Mouse (Mus musculus) adrenal gland (tissue): ENCODE measurements around the gene Rpap3.

ENCODE experiments used
- intact Hi-C: fragments of 180-260 bp; cut with DNase I; formaldehyde crosslinking; loops from one replicate; pipeline ENCODE4 v1.15.1; 2025
- long read RNA-seq, 2 experiments: library from polyadenylated mRNA; unstranded; transcript quantifications; one replicate each; pipeline ENCODE4 v2.0.0; 2020; ENCODE audit warnings: borderline replicate concordance in 1 of 2; ENCODE audit not compliant: insufficient replicate concordance in 1 of 2

Rpap3 gene
- long read RNA-seq, experiment 1, transcript Rpap3-201 (17 exons, 2,271 nt), result major isoform, 13 of 20 reads
- long read RNA-seq, experiment 1, partial matches to known transcripts, result 6 of 20 reads
- long read RNA-seq, experiment 1, other reads (novel, unspliced or antisense), result 1 of 20 reads
- long read RNA-seq, experiment 2, transcript Rpap3-201 (17 exons, 2,271 nt), result major isoform, 18 of 31 reads
- long read RNA-seq, experiment 2, partial matches to known transcripts, result 8 of 31 reads
- long read RNA-seq, experiment 2, other reads (novel, unspliced or antisense), result 5 of 31 reads

DNA sequence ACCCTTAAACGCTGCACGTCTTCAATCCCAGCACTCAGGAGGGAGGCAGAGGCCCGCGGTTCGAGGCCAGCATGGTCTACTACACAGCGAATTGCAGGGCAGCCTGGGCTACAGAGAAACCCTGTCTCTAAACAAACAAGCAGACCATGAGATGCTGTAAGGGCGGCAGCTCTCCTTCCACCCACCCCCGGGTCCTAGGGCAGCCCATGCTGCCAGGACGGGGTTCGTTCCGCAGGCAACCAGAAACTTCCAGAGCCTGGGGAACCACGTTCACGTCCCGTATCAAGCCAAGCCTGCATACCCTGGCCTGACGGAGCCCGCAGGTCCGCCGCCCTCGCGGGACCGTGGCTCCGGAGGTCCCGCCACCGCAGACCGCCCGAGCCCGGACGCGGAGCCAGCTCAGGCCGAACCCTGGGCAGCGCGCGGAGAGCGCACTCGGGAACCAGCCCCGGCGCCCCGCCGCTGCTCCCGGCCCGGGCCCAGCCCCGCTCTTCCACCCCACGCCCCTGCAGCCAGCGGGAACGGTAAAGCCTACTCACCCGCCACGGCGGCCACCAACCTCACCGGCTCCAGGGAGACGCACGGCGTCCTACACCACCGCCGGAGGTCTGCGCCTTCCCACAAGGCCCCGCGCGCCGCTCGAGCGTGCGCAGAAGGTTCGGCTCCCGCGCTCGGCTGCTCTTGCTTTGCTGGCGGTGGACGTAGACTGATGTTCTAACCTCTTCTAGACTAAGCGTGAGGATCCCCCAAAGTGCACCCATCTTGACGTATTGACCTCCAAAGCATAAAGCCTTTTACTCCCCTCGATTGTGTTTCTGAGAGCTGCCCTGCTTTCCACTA is at the start of gene Rpap3:
Rpap3 (minus strand) TSS at position 615 of the 840 bp plus-strand sequence.
- intact Hi-C loops, result no loop called here

DNA sequence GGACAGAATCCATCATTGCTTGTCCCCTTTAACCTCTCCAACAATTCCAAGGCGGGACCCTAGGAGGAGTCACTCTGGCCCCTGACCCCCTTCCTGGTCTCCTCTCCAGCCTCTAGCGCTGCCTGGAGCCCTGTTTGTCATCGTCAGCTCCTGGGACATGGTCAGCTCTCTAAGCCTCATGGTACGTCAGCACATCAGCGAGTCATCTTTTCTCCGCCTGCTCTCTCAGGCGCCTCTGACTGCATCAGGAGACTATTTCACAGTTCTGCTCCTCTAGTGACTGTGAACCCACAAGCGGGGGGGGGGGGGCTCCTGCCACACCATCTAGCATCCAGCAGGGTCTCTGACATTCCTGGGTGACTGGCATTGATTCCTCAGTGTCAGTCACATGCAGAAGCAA is 49.7 kb upstream of the Rpap3 start:
- intact Hi-C loops, result no loop called here

DNA sequence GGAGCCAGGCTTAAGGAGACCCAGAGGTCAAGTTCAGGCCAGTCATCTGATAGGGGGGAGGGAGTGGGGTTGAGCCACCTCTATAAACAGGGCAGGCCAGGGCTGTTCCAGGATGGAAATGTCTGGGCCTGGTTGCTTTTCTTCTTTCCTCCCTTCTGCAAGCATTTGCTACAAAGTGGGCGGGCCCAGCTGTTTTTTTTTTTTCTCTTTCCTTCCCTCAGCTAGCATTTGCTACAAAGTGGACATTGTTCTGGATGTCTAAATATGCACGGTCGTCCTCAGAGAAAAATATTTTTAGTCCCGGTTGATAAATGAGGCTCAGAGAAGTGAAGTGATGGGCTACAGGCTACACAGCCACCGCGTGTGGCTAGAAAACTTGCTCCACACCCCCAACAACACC is 48.9 kb upstream of the Rpap3 start:
- intact Hi-C loops, result no loop called here

DNA sequence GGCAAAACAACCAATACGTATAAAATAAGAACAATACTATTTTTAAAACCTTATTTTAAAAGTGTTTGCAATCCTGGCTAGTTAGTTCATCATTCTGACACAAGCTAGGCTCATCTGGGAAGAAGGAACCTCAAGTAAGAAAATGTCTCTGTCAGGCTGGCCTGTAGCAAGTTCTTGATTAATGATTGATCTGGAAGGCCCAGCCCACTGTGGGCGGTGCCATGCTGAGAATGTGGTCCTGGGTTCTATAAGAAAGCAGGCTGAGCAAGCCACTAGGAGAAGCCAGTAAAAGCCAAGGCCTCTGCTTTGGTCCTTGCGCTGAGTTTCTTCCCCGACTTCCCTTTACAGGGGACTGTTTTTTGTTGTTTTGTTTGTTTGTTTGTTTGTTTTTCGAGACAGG is 46.9 kb upstream of the Rpap3 start:
- intact Hi-C loops, result no loop called here

DNA sequence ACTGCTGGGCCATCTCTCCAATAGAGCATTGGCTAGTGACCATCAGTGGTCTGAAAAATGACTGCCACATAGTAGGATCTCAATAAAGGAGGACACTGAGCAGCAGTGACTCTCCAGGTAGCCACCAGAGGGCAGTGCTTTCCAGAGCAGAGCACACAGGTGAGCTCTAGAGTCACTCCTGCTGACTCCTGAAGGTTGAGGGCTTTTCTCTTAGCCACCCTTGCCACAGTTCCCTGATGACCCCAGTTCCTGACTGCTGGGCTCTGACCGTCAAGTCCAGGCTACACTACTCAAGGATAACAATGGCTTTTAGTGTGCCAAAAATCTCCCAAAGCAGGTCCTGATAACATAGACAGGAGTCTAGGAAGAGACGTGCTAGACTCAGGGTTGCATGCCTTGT is 46.1 kb upstream of the Rpap3 start:
- intact Hi-C loops, result no loop called here

DNA sequence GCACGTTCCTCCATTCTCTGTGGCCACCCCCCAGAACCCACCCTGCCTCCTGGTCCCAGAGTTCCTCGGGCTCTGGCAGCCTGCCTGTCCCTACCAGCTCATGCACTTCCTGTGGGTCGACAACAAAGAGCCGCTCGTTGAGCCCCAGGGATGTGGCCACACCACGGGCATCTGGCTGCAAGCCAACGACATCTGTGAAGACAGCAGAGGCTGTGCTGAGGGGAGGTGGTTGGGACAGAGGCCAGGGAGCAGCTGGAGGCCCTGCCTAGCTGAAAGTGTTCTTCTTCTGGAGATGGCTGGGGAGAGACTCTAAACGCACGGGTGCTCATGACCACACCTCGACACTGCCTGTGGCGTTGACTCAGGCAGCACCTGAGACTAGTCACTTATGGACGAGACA is 45.1 kb upstream of the Rpap3 start:
- intact Hi-C loops, result no loop called here

DNA sequence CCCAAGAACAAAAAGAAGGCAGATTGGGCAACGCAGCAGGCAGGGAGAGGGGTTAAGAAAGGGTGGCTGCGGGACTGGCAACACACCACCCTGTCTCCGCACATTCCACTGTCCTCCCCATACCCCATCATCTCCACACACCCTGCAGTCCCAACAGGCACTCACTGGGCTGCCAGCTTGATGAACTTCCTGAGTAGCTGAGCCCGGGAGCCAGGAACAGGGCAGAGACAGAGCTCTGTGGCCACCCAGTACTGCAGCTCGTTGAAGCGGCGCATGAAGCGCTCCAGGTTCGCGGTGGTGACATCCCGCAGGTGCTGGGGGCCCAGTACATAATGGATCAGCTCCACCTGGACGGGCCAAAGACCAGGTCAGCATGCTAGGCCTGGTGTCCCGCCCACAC is 44.2 kb upstream of the Rpap3 start:
- intact Hi-C loops, result no loop called here

DNA sequence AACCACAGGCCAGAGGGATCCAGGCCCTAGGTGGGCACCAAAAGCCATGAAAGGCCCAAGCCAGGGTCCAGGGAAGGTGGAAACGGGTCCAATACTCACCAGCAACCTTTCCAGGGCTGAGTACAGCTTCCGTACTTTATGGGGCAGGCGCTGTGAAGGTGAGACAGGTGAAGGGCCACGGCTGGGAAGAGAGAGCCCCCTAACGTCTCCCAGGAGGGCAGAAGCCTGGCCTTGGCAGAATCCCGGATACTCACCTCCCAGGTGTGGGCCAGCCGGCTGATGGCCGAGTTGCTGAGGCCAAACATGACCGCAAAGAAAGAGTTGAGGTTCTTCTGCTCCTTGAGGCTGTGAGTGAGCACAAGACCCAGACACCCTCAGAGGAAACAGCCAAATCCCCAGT is 43.8 kb upstream of the Rpap3 start:
- intact Hi-C loops, result no loop called here

DNA sequence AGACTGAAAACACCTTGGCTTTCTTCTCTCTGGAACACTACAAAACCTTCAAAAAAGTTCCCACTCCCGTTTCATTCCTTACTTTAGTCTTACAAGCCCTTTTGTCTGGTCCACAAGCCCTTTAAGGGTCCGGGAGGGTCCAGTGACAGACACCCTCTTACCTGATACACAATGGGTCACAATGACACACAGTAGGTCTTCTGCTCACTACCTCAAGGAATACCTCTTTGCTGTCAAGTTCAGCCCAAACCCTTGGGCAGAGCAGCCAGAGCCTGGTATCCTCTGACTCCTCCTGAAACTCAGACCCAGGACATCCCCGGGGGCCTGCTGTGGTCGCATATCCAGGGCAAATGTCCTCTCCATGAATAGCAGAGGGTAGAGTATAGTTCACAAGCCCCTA is 43.3 kb upstream of the Rpap3 start:
- intact Hi-C loops, result no loop called here

DNA sequence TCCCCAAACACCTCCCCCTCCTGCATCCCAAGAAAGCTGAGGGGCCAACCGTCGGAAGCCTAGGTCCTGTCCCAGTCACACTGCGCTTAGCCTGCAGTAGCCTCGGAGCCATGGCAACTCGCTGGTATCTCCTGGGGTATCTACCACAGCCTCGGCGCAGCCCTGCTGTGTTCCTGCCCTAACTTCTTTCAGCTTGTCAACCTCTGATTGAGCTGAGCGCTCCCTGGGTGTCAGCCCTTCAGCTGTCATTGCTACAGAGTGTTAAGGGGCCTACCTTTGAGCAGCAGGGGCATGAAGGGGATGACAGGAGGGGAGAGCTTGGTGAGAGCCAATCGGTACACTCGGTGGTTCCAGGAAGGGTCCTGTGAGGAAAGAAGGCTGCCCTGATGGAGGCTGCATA is 42.7 kb upstream of the Rpap3 start:
- intact Hi-C loops, result no loop called here

DNA sequence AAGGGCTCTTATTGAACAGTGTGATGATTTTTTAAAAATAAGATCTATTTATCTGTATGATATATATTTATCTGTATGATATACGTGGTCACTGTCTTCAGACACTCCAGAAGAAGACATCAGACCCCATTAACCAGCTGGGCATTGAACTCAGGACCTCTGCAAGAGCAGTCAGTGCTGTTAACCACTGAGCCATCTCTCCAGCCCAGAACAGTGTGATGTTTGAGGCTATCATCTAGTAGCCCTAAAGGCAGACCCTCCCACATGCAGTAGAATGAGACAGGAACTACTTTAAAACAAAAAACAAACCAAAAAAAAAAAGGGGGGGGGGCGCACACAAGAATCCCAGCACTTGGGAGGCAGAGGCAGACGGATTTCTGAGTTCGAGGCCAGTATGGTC is 41.9 kb upstream of the Rpap3 start:
- intact Hi-C loops, result no loop called here

DNA sequence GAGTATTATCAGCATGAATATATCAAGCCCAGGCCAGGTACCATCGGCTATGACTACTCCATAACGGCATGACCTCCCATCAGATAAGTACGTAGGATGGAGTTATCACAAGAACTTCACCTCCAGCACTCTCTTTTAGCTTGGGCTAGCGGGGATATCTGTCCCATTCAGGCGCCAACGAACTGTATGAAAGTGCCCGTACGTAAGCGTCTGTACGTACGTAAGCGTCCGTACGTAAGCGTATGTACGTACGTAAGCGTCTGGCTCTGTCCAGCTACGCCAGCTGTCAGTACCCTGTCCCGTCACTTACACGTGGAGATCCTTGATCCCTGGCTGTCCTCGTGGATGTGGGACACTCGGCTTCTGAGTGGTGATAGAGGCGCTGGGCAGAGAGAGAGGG is 41.1 kb upstream of the Rpap3 start:
- intact Hi-C loops, result no loop called here

DNA sequence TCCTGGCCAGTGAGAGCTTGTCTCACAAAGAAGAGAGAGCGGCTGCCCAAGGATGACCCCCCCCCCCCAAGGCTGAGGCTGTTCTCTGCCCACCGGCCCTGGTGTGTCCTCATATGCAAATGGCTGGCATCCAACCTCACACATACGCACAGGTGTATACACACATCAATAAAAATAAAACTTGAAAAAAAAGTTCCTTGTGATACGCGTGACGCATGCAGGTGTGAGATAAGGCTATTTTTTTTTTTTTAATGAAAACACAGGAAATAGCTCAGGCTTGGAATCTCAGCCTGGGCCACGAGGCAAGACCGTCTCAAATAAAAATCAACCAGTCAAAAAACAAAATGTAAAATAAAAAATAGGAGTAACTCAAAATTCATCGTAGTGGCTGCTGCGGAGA is 40.7 kb upstream of the Rpap3 start:
- intact Hi-C loops, result no loop called here

DNA sequence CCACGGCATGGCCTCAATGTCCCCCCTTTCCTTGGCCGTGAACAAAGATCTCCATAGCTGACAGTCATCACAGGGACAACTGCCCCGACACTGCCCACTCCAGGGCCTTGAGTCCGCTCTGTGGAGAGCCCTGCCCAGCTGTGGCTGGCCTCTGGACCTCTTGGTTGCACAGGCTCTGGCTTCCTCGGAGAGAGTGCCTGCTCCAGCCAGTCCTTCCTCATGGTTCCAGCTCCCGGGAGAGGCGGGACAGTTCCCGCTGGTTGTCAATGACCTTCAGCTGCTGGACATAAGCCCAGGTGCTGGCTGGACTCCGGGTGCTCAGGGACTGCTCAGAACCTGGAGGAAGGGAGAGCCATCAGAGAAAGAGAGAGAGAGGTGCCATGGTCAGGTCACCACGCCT is 39.7 kb upstream of the Rpap3 start:
- intact Hi-C loops, result no loop called here

DNA sequence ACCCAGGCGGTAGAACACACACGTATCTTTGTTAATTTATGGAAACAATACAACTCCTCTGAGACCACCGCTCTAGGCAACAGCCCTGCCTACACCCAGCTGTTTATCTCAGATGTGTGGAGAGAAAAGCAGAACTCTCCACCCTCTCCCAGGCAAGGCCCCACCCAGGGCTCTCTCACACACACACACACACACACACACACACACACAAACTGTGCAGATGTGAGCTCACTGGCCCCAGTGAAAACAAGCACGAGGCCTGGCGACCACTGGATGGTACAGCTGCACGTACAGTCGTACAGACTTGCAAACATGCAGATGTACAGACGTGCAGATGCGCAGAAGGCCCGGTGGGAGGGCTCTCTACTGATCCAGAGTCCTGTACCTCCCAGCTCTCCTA is 39.3 kb upstream of the Rpap3 start:
- intact Hi-C loops, result no loop called here

DNA sequence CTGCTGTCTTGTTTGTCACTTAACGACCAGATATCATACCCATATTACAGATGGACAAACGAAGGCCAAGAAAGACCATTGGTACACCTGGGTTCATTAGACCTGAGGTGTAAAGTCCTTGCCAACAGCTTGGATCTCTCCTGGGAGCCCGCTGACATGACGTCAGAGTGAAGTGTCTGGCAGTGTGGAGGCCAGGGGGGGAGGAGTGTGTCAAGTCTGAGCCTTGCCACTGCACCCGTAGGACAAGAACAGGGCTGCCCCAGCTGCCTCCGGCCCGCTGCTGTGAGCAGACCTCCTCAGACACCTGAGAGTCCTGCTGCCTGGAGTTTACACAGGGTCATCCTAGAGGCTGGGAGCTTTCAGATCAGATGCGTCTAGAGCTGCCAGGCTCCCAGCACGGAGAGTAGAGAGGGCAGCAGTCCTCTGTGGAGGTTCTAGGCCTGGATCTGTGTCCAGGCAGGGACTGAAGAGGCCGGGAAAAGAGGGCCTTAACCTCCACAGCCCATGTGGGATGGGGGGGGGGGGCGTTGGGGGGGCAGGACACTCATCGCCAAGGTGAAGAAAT is 38.4 kb upstream of the Rpap3 start:
- intact Hi-C loops, result no loop called here

DNA sequence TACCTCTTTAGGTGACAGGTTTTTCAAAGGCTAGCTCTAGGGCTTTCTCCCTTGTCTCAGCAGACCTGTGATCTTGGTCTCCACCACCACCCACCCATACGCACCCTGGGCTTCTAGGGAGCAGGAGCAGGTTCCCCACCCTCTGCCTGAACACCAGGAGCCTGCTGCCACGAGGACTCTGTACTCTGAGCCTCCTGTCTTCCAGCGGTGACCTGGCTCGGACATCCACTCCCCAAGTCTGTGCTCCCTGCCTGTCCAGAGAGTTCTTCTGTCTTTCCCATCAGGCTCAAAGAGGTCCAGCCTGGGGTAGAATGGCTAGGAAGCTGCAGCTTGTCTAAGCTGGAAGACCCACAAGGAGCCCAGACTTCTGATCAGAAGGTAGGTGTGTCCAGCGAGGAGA is 37.6 kb upstream of the Rpap3 start:
- intact Hi-C loops, result no loop called here

DNA sequence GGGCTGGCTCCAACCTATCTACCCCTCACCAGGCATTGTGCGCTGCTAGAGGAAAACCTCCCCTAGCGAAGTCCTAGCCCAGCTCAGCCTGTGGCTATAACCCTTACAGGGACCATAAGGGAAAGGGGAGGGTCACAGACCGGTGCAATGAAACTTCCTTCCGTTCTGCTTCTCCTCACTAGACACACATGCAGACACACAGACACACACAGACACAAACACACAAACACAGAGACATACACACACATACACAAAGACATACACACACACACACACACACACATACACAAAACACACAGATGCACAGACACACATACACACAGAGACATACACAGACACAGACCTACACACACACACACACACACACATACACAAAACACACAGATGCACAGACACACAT is 37.0 kb upstream of the Rpap3 start:
- intact Hi-C loops, result no loop called here

DNA sequence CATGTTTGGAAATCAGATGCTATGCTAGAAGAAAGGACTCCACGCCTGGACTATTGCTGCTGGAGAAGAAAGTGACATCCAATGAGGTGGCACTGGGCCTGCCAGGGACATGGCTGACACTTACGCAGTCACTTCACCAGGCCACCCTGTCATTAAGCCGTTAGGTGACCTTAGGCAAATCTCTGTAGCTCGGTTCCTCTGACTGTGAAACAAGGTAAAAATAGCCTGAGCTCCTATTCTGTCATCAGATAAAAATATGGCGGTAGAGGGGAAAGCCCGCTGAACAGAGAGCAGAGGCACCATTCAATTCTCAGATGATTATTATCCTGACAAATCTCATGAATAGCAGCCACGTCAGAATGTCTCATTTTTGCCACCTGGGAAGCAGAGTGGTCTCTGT is 36.4 kb upstream of the Rpap3 start:
- intact Hi-C loops, result no loop called here

DNA sequence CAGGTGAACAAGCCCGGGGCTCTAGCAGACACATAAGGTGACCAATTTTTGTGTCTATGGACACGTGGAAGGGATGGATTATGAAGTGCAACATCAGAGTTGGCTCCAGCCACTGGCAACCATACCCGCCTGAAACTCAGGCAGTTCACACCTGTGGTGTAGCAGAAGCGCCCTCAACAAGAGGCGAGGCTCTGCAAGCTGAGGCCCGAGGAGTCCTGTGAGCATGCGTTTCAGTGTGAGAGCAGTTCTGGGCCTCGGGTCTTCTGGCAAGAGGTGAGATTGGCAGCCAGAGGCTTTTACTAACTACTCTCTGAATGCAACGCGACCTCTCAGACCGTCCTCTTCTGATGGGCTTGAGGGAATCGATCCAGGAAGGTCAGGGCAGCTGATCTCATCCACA is 36.0 kb upstream of the Rpap3 start:
- intact Hi-C loops, result no loop called here

DNA sequence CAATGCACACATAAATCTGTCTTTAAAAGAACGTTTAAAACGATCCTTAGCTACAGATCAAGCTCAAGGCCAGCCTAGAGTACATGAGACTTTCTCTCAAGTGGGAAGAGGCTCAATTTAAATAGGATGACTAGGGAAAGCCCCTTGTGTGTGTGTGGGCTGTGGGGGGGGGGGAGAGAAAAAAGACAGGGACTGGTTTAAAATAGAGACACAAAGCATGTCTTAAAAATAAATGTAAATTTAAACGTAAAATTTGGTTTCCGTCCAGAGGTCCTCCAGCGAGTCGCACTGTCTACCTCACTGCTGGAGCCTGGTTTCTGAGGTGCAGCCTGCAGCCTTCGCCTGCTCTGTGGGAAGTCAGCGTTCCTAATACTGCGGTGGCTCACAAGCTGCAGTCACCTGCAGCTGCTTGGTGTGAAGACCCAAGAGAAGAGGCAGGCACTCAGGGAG is 34.7 kb upstream of the Rpap3 start:
- intact Hi-C loops, result no loop called here

DNA sequence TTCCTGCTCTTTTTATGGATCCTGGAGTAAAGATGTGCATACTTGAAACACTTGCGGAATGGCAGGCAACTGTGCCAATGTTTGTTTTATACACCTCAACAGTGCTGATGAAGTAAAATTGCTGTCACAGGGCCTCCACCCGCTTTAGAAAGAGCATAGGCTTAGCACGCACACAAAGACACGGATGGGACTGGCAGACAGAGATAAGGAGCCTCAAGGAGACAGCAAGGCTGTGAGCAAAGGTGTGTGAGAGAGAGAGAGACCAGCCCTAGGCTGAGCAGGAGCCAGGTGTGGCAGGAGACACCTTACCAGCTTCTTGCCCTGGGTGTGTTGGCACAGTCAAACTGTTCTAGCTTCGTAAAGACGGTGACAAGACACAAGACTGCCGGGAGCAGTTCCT is 33.3 kb upstream of the Rpap3 start:
- intact Hi-C loops, result no loop called here

DNA sequence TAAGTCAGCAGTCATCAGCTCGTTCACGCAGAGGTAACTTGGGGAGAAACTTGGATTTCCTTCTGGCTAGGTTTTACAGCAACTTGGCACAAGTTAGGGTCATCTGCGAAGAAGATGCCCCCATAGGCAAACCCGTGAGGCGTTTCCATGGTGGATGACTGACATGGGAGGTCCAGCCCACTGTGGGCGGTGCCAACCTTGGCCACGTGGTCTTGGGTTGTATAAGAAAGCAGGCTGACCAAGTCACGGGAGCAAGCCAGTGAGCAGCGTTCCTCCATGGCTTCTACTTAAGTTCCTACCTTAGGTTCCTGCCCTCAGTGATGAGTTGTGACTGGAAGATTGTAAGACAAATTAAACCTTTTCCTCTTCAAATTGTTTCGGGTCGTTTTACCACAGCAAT is 26.4 kb upstream of the Rpap3 start:
- intact Hi-C loops, result no loop called here
